Mouse (Mus musculus) heart, adult 2 months (tissue): ENCODE results near the gene Pax3. TPM values are rescaled to one million over a fixed set of nuclear protein-coding genes. Genes with fewer than 3 reads are reported as not detected.

Experiments used
- DNase-seq, 2 experiments: peaks; one replicate each; pipeline ENCODE4 v3.0.0; 2021
- H3K27ac ChIP-seq: fragments of 200-600 bp; 2 replicates; pipeline ENCODE4 v1.8.1; 2022
- H3K27me3 ChIP-seq: fragments of 200-500 bp; 2 replicates; pipeline ENCODE4 v1.6.1; 2012; ENCODE audit warnings: mild to moderate bottlenecking, low read length, inconsistent platforms, mixed read lengths; ENCODE audit not compliant: control insufficient read depth, insufficient read depth
- H3K36me3 ChIP-seq: fragments of 200-500 bp; 2 replicates; pipeline ENCODE4 v1.6.1; 2012; ENCODE audit warnings: low read length, inconsistent platforms; ENCODE audit not compliant: control insufficient read depth, insufficient read depth
- H3K4me1 ChIP-seq: fragments of 200-500 bp; 2 replicates; pipeline ENCODE4 v1.6.1; 2011; ENCODE audit warnings: low read length; ENCODE audit not compliant: control insufficient read depth, insufficient read depth
- H3K4me3 ChIP-seq: fragments of 200-600 bp; 2 replicates; pipeline ENCODE4 v1.8.1; 2022
- H3K79me2 ChIP-seq: fragments of 200-500 bp; replicated peaks from 2 replicates; pipeline ENCODE4 v1.6.1; 2012; ENCODE audit warnings: mild to moderate bottlenecking, inconsistent platforms, low read length, moderate library complexity, mixed read lengths; ENCODE audit not compliant: control insufficient read depth, insufficient read depth
- H3K9ac ChIP-seq: fragments of 200-500 bp; 2 replicates; pipeline ENCODE4 v1.6.1; 2012; ENCODE audit warnings: low read depth, mild to moderate bottlenecking, control low read depth, inconsistent platforms, low read length, mixed read lengths
- CTCF ChIP-seq: fragments of 200-600 bp; IDR thresholded peaks from 2 replicates; pipeline ENCODE4 v1.8.1; 2022; ENCODE audit warnings: antibody characterized with exemption, mild to moderate bottlenecking, moderate library complexity
- EP300 ChIP-seq: fragments of 200-500 bp; IDR thresholded peaks from 2 replicates; pipeline ENCODE4 v1.6.1; 2011; ENCODE audit warnings: low read depth, low read length, control low read depth; ENCODE audit not compliant: insufficient read depth
- POLR2A ChIP-seq: fragments of 200-500 bp; IDR thresholded peaks from 2 replicates; pipeline ENCODE4 v1.6.1; 2011; ENCODE audit warnings: mild to moderate bottlenecking, low read depth, low read length, control low read depth; ENCODE audit not compliant: insufficient read depth
- WGBS: fragments of 180-500 bp; shearing (Covaris S2); methylation state at CpG from one replicate; pipeline ENCODE4 v1.1.7; 2018; 5-methylcytosine and 5-hydroxymethylcytosine counted together
- intact Hi-C: fragments of 180-260 bp; cut with DNase I; formaldehyde crosslinking; loops from one replicate; pipeline ENCODE4 v1.15.1; 2025
- polyA plus RNA-seq: library from polyadenylated mRNA; depleted of rRNA; stranded (reverse); fragments of >200 nt; gene quantifications from 2 replicates; pipeline ENCODE4 v1.2.3, GENCODE M21; 2012
- total RNA-seq, 2 experiments: library from RNA; stranded (reverse); gene quantifications; 2 replicates each; pipeline ENCODE4 v1.2.3; 2021

Pax3 gene
- total and polyA plus RNA-seq, 3 experiments, result 0.08 TPM; not detected in 2

DNA sequence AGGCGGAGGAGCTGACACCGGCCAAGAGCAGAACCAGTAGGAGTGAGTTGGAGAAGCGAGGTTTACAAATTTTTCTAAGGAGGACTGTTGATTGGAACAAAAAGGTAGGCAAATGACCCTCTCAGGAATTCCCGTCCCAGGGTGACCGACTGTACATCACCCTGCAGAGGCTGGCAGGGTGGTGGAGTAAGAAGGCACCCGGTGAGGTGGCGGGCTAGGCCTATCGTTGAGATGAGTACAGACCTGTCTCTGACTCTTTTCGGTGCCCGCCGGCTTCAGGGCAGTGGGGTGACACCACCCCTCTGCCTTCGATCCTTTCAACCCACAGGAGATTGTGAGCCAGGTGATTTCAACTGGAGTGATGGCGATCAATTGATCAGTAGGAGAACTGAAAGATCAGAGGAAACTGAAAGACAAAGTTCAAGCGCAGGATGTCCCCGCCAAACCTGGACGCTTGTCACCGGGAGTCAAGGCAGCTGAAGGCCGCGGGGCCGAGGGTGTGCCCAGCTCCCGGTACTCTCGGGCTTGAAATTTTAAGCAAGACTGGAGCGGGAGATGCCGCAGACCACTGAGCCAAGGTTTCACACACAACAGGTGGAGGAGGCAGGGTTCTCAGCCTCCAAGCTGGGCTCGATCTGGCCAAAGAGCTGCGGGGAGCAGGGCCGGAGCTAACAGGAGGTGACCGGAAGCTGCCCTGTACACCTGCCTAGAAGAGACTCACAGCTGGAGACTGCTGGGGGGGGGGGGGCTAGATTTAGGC is 4.5 kb upstream of the Pax3 start:
- DNase-seq, result no peak
- no peaks in the 10 kb centered on the region for H3K79me2 ChIP-seq
- intact Hi-C loops, result no loop called here
- peaks cover 46% of the 10 kb centered on the region for H3K27me3 ChIP-seq
- no peaks in the 10 kb centered on the region for H3K36me3 ChIP-seq
- no peak overlapping the region for H3K4me3 ChIP-seq
- TF ChIP-seq EP300, result no peak
- no peak for TF ChIP-seq POLR2A
- H3K9ac ChIP-seq, result no peak overlapping the region
- H3K27ac ChIP-seq, result no peak overlapping the region
- H3K4me1 ChIP-seq, result peaks cover 1% of the 10 kb centered on the region
- 6% methylated on average over 28 of the region's 28 CpGs for WGBS

DNA sequence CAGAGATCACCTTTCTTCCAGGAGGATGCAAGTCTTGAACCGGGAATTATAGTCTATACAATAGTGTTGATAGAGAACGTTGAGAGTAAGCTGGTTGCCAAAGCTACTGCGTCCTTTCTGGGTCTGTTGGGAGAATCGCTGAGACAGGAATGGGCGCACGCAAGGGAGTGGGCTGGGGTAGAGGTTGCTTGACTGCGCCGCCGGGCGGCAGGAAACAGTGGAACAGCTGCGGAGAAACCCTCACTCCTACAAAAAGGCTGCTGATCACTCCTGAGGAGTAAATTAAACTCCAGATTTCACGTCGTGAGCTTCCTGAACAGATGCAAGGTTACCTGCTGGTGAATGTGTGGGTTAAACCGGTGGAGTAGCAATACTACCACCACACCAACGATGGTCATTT is 3.3 kb upstream of the Pax3 start:
- no peak overlapping the region for H3K27ac ChIP-seq
- H3K27me3 ChIP-seq, result peaks cover 50% of the 10 kb centered on the region
- H3K4me1 ChIP-seq, result peaks cover 1% of the 10 kb centered on the region
- WGBS, result 4% methylated on average over 15 of the region's 15 CpGs
- H3K36me3 ChIP-seq, result no peaks in the 10 kb centered on the region
- H3K9ac ChIP-seq, result no peak overlapping the region
- no peak for DNase-seq
- intact Hi-C loops, result no loop called here
- H3K79me2 ChIP-seq, result no peaks in the 10 kb centered on the region
- no peak overlapping the region for H3K4me3 ChIP-seq
- TF ChIP-seq EP300, result no peak
- TF ChIP-seq POLR2A, result no peak
- no peak for TF ChIP-seq CTCF

DNA sequence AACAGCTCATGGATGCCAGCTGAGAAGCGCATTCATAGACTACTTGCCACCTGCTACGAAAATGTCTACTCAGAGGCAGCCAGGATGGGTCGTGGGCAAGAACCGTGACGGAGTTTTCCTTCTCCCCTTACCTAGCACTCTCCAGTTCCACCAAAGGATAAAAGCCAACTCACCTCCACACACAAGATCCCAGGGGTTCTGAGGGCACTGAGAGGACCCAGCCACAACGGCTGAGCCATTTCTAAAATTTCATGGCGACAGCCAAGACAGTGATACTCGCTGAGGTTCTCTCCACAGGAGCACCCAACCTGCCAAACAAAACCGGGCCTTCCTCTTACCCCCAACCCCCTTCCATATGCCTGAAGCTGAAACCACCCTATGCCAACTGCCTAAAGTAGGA is 2.3 kb upstream of the Pax3 start:
- Histone ChIP-seq H3K4me3 (no peak overlapping the region), H3K79me2 (no peaks in the 10 kb centered on the region), H3K4me1 (peaks cover 1% of the 10 kb centered on the region), H3K9ac (no peak overlapping the region), H3K36me3 (no peaks in the 10 kb centered on the region), H3K27me3 (peaks cover 51% of the 10 kb centered on the region), H3K27ac (no peak overlapping the region)
- TF ChIP-seq EP300 (no peak), POLR2A (no peak), CTCF (no peak)
- 5% methylated on average over 9 of the region's 9 CpGs for WGBS
- intact Hi-C loops, result no loop called here
- no peak for DNase-seq

DNA sequence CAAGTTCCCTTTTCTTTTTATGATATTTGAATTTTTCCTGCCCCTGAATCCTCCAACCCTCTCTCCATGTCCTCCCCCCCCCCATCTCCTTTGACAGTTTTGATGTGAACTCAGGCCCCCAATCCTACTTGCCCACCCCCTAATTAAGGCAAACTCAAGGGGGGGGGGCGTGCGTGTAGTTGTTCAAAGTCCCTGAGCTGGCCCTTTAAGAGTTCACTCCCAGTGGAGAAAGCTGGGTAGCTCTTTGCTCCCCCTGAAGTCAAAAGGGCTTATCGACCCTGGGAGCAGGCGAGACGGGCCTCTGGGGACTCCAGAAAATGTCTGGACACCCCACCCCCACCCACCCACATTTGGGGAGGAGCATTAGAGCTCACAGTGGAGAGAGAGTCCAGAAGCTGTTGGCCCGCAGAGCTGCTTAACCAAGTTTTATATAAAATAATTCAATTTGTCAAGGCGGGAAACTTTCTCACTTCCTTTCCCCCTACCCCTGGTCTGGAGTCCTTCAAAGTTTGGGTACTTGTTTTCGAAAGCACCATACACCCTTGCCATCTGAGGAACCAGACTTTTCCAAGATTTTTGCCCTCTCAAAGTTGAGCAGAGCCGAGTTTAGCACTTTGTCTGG is 1.5 kb upstream of the Pax3 start:
- Histone ChIP-seq H3K79me2 (no peaks in the 10 kb centered on the region), H3K4me1 (peaks cover 1% of the 10 kb centered on the region), H3K27ac (no peak overlapping the region), H3K4me3 (no peak overlapping the region), H3K36me3 (no peaks in the 10 kb centered on the region), H3K9ac (no peak overlapping the region), H3K27me3 (peaks cover 46% of the 10 kb centered on the region)
- intact Hi-C loops, result no loop called here
- TF ChIP-seq POLR2A (no peak), EP300 (no peak)
- DNase-seq, result no peak
- 5% methylated on average over 9 of the region's 9 CpGs for WGBS

DNA sequence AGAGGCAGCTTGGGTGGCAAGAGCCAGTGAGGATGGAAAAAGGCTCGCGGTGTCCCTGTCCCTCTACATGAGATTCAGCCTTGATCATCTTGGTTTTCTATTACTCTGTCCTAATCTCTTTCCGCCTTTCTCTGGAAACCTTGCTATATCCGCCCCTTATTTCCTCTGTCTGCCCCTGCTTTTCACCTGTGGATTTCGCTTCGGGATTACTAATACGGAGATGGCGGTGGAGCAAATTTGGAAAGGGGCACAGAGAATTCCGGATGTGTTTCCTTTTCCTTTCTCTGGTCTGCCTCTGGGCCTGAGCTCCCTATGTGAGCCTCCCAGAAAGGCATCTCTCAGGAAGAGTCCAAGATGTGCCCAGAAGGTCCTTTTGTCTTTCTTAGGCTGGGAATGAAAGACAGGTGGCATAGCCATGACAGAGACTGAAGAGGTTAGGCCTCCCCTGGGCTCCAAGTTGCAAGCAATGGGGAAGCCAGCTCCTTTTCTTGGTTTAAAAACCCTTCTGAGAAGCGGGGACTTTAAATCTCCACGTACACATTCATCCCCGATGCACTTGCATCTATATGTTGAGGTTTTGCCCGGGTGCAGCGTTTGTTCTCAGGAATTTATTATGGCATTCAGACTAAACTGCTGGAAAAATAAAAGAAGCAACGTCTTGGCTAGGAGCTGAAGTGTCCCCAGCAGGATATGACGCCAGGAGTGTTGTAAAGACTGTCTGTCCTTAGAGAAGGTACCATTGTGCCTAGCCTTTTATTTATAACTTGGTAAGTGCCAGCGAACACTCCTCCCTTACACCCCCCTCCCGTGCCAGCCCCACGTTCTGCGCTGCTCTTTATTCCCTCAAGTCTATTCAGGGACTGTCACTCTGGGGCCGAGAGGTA is 659 bp upstream of the Pax3 start:
- intact Hi-C loops, result no loop called here
- Histone ChIP-seq H3K79me2 (no peaks in the 10 kb centered on the region), H3K9ac (no peak overlapping the region), H3K36me3 (no peaks in the 10 kb centered on the region), H3K27me3 (peaks cover 40% of the 10 kb centered on the region), H3K4me1 (no peaks in the 10 kb centered on the region), H3K4me3 (no peak overlapping the region), H3K27ac (no peak overlapping the region)
- no peak for TF ChIP-seq POLR2A
- no peak for TF ChIP-seq CTCF
- TF ChIP-seq EP300, result no peak
- WGBS, result 8% methylated on average over 21 of the region's 21 CpGs
- DNase-seq, result no peak
